Mouse (Mus musculus): ENCODE measurements around the gene Nkg7.

DNA sequence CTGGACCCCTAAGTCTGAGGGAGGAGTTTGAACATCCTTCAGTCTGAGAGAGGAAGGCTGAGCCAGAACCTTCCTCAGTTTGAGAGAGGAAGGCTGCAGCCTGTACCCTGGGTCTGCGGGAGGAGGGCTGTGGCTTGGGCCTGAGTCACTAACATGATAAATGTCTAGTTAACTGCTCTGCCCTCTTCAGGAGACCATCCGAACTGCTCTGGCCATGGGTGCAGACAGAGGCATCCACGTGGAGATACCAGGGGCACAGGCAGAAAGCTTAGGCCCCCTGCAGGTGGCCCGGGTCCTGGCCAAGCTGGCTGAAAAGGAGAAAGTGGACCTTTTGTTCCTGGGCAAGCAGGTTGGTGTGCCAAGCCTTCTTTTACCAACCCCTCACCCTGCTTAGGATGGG is 15.7 kb downstream of the Nkg7 start:
- TF ChIP-seq CTCF (IDR thresholded peaks at IDR 0.05; ENCODE audit: borderline replicate concordance, extremely low read depth, insufficient read depth, insufficient read length), result peak; percentile 14; the same call in 1 of the 2 replicates
- no peak for TF ChIP-seq POLR2A (IDR thresholded peaks at IDR 0.05; ENCODE audit: borderline replicate concordance, extremely low read depth, insufficient read depth, insufficient read length, poor library complexity, severe bottlenecking)

Measured in brain, embryonic 14.5 days (tissue).